Mouse (Mus musculus) heart, embryonic 15.5 days (tissue): Measurements from ENCODE around the gene Adipor1. TPM values are rescaled to one million over a fixed set of nuclear protein-coding genes. Genes with fewer than 3 reads are reported as not detected.
"Not testable (repeated sequence)": the region's sequence is repeated elsewhere in the genome, so short reads cannot be mapped to it uniquely, and the experiment has no call there.

Source experiments
- ATAC-seq: fragments of 200-750 bp; cut with Nextera tagmentation; replicated peaks from 2 replicates; pipeline ENCODE4 v1.8.0; 2017; ENCODE audit warnings: low read depth, moderate TSS enrichment; ENCODE audit not compliant: insufficient number of reproducible peaks, insufficient read depth, low FRiP score
- H3K27ac ChIP-seq: fragments of 300-500 bp; sonication (generic); 2 replicates; pipeline ENCODE4 v1.5.1; 2015; ENCODE audit warnings: mild to moderate bottlenecking, inconsistent platforms
- H3K27me3 ChIP-seq: fragments of 300-500 bp; sonication (generic); 2 replicates; pipeline ENCODE4 v1.6.1; 2015; ENCODE audit warnings: inconsistent platforms
- H3K36me3 ChIP-seq: fragments of 300-500 bp; sonication (generic); 2 replicates; pipeline ENCODE4 v1.6.1; 2015; ENCODE audit warnings: mild to moderate bottlenecking, inconsistent platforms
- H3K4me1 ChIP-seq: fragments of 300-500 bp; sonication (generic); replicated peaks from 2 replicates; pipeline ENCODE4 v1.6.1; 2015; ENCODE audit warnings: inconsistent platforms
- H3K4me2 ChIP-seq: fragments of 300-500 bp; sonication (generic); 2 replicates; pipeline ENCODE4 v1.6.1; 2015; ENCODE audit warnings: inconsistent platforms, mild to moderate bottlenecking, moderate library complexity
- H3K4me3 ChIP-seq: fragments of 300-500 bp; sonication (generic); 2 replicates; pipeline ENCODE4 v1.5.1; 2015; ENCODE audit warnings: mild to moderate bottlenecking, inconsistent platforms
- H3K9ac ChIP-seq: fragments of 300-500 bp; sonication (generic); 2 replicates; pipeline ENCODE4 v1.6.1; 2015; ENCODE audit warnings: mild to moderate bottlenecking, inconsistent platforms
- H3K9me3 ChIP-seq: fragments of 300-500 bp; sonication (generic); replicated peaks from 2 replicates; pipeline ENCODE4 v1.6.1; 2016; ENCODE audit warnings: inconsistent platforms
- WGBS: fragments of 180-500 bp; shearing (Covaris S2); methylation state at CpG from one replicate; pipeline ENCODE4 v1.1.7; 2015; ENCODE audit warnings: mixed read lengths; 5-methylcytosine and 5-hydroxymethylcytosine counted together
- polyA plus RNA-seq: library from polyadenylated mRNA; unstranded; fragments of >200 nt; fragmentation: Nextera tagmentation; extraction: Ambion mirVana; gene quantifications from 2 replicates; pipeline ENCODE4 v1.2.1, GENCODE M21; 2015

Adipor1 gene
- polyA plus RNA-seq, 1 experiment from 2014 or later = 139 TPM

DNA sequence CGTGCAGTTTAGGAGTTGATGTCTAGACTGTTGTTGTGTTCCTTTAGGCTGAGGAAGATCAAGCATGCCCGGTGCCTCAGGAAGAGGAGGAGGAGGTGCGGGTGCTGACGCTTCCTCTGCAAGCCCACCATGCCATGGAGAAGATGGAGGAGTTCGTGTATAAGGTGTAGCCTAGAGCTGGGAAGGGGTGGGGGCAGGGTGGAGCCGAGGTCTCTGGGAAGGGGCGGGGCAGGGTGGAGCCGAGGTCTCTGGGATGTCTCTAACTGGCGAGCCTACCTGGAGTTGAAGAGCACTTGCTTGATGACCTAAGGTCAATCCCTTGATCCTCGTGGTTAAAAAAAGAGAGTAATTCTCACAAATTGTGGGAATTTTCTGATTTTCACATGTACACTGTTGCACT lies 8.7 kb downstream of the Adipor1 start:
- Histone ChIP-seq H3K4me3 (no peak overlapping the region), H3K27ac (no peak overlapping the region), H3K9me3 (no peaks in the 10 kb centered on the region), H3K27me3 (no peaks in the 10 kb centered on the region), H3K9ac (no peak overlapping the region), H3K36me3 (peaks cover 61% of the 10 kb centered on the region), H3K4me2 (no peak overlapping the region), H3K4me1 (peaks cover 20% of the 10 kb centered on the region)
- WGBS = 69% methylated on average over 10 of the region's 10 CpGs
- ATAC-seq = no peak

DNA sequence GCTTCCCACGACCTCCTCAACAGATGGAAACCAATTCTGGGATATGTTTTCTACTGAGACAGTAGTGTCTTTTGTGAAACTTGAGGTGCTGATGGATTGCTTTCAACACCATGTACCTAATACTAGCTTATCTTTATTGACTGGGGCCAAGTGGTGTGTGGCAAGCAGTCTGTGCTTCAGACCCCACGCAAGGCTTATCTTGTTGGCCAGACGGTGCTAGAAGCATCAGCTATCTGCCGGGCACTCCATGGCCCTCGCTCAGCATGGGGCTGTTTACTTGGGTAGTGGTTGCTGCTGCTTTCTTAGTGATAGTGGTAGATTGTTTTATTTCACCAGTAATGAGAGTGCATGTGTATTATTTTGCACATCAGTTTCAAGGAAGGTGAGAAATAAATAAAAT lies 11.1 kb downstream of the Adipor1 start:
- peaks cover 5% of the 10 kb centered on the region; the same call in 1 of the 2 replicates for H3K4me1 ChIP-seq
- H3K4me3 ChIP-seq = no peak overlapping the region
- no peaks in the 10 kb centered on the region for H3K9me3 ChIP-seq
- H3K27ac ChIP-seq = no peak overlapping the region
- 26% methylated on average over 5 of the region's 5 CpGs for WGBS
- no peak overlapping the region for H3K9ac ChIP-seq
- peaks cover 81% of the 10 kb centered on the region for H3K36me3 ChIP-seq
- ATAC-seq = no peak
- no peak overlapping the region for H3K4me2 ChIP-seq
- no peaks in the 10 kb centered on the region for H3K27me3 ChIP-seq

DNA sequence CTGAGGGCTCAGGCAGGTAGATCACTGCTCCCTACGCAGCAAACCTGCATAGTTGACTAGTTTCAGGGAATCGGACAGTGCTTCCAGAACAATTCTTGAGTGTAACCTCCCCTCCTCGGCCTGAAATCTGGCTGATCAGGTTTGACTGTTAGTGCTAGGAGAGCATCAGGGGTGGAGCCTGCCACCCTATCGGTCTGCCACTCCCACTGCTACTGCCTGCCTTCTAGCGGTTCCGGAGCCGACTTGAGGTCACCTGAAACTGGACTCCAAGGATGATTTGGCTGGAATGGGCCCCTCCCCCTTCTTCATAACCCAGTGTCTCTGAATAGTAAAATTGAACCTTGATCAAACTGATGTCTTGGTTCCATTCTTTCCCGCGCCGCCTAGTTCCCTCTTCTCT lies 17.8 kb downstream of the Adipor1 start:
- Histone ChIP-seq H3K9ac (no peak overlapping the region), H3K9me3 (no peaks in the 10 kb centered on the region), H3K4me3 (no peak overlapping the region), H3K27ac (no peak overlapping the region), H3K27me3 (no peaks in the 10 kb centered on the region), H3K4me2 (no peak overlapping the region), H3K4me1 (no peaks in the 10 kb centered on the region), H3K36me3 (peaks cover 48% of the 10 kb centered on the region)
- ATAC-seq = no peak
- WGBS = 76% methylated on average over 10 of the region's 10 CpGs

DNA sequence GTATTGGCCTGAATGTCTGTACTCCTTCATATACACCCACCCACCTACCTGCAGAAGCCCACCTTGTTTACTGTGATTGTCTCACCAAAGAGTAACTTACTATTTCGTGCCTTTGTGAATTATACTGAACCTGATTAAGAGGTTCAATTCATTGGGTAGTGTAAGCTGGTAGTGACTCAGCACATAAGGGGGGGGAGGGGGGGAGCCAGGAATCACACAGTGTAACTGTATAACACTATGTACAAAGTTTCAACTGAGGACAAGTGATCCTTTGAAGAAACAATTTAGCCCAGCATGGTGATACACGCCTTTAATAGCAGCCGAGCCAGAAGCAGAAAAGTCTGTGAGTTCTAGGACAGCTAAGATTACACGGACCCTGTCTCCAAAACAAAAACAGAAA lies 18.3 kb downstream of the Adipor1 start:
- no peak overlapping the region for H3K9ac ChIP-seq
- WGBS = 90% methylated on average over 4 of the region's 4 CpGs
- no peaks in the 10 kb centered on the region for H3K9me3 ChIP-seq
- no peaks in the 10 kb centered on the region for H3K4me1 ChIP-seq
- no peaks in the 10 kb centered on the region for H3K27me3 ChIP-seq
- H3K4me3 ChIP-seq = no peak overlapping the region
- H3K4me2 ChIP-seq = no peak overlapping the region
- no peak for ATAC-seq
- no peak overlapping the region for H3K27ac ChIP-seq
- peaks cover 43% of the 10 kb centered on the region for H3K36me3 ChIP-seq

DNA sequence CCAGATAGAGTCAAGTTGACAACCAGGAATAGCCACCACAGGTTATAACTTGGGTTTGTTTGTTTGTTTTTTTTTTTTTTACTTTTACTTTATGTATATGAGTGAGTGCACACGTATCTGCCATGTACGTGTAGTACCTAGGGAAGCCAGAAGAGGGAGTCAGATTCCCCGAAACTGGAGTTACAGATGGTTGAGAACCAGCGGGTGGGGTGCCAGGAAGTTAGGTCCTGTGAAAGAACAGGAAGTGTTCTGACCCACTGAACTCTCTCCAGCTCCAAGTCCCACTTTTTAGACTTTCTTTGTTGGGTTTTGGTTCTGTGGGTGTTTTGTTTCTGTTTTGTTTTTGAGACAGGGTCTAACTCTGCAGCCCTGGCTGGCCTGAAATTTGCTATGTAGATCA lies 20.2 kb downstream of the Adipor1 start:
- Histone ChIP-seq H3K36me3 (peaks cover 26% of the 10 kb centered on the region), H3K27me3 (no peaks in the 10 kb centered on the region), H3K9me3 (no peaks in the 10 kb centered on the region), H3K27ac (no peak overlapping the region), H3K4me3 (no peak overlapping the region), H3K4me1 (no peaks in the 10 kb centered on the region), H3K9ac (no peak overlapping the region), H3K4me2 (no peak overlapping the region)
- WGBS = 35% methylated on average over 4 of the region's 4 CpGs
- no peak for ATAC-seq

DNA sequence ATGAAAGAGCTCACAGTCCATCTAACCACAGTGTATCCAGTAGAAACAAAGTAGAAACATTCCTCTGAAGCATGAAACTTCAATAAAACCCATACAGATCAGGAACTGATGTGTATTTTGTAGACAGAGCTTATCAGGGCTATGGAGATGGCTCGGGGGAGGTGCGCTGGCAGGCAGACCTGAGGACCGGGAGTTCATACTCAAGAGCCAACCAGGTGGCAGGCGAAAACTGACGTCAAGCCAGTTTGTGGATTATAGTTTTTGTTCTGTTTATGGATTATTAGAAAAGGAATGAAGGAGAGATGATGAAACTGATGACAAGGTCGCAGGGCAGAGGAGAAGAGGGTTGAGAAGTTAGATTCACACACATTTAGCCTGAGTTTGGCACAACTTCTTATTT lies 25.3 kb downstream of the Adipor1 start:
- H3K4me2 ChIP-seq = no peak overlapping the region
- no peak for ATAC-seq
- WGBS = 85% methylated on average over 6 of the region's 6 CpGs
- H3K9me3 ChIP-seq = no peaks in the 10 kb centered on the region
- no peaks in the 10 kb centered on the region for H3K36me3 ChIP-seq
- H3K4me1 ChIP-seq = no peaks in the 10 kb centered on the region
- no peak overlapping the region for H3K27ac ChIP-seq
- no peaks in the 10 kb centered on the region for H3K27me3 ChIP-seq
- H3K4me3 ChIP-seq = no peak overlapping the region
- H3K9ac ChIP-seq = no peak overlapping the region

DNA sequence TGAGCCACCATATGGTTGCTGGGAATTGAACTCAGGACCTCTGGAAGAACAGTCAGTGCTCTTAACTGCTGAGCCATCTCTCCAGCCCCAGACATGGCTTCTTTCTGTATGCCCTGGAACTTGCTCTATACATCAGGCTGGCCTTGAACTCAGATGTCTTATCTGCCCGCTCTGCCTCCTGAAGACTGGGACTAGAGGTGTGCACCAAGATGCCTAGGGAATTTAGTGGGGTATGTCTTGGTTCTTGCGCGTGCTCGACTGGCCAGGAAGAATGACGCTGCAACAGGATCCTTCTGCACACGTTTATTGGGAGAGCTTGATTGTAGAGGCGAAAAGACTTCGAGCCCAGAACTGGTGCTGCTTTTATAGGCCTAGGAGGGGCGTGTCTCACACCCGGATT lies 26.6 kb downstream of the Adipor1 start:
- 91% methylated on average over 7 of the region's 10 CpGs for WGBS
- not testable (repeated sequence) for H3K9me3 ChIP-seq, H3K4me1 ChIP-seq, H3K36me3 ChIP-seq, ATAC-seq, H3K4me2 ChIP-seq, H3K27me3 ChIP-seq, H3K4me3 ChIP-seq, H3K27ac ChIP-seq, H3K9ac ChIP-seq

GRCm38 (mm10) chr1:134442394-134442793 lies 27.2 kb downstream of the Adipor1 start:
- Histone ChIP-seq H3K4me1 (no peaks in the 10 kb centered on the region), H3K9me3 (no peaks in the 10 kb centered on the region), H3K4me2 (no peak overlapping the region), H3K27me3 (no peaks in the 10 kb centered on the region), H3K27ac (no peak overlapping the region), H3K4me3 (no peak overlapping the region), H3K36me3 (no peaks in the 10 kb centered on the region), H3K9ac (no peak overlapping the region)
- ATAC-seq = no peak
- 89% methylated on average over 3 of the region's 3 CpGs for WGBS

DNA sequence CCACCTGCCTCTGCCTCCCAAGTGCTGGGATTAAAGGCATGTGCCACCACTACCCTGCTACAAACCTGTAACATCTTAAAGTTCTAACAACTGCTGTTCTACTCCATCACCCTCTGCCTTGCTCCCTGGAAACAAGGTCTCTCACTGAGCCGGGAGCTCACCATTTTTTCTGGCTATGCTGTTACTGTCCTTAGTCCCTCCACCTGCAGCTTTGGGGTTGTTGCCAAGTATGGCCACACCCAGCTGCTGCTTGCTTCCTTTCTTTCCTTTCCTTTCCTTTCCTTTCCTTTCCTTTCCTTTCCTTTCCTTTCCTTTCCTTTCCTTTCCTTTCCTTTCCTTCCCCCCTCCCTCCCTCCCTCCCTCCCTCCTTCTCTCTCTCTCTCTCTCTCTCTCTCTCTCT lies 28.1 kb downstream of the Adipor1 start:
- ATAC-seq, H3K36me3 ChIP-seq, H3K27ac ChIP-seq, H3K4me3 ChIP-seq, H3K4me2 ChIP-seq, H3K27me3 ChIP-seq, H3K9me3 ChIP-seq, H3K9ac ChIP-seq, H3K4me1 ChIP-seq: not testable (repeated sequence)
- WGBS = 85% methylated on average over 1 of the region's 1 CpGs

DNA sequence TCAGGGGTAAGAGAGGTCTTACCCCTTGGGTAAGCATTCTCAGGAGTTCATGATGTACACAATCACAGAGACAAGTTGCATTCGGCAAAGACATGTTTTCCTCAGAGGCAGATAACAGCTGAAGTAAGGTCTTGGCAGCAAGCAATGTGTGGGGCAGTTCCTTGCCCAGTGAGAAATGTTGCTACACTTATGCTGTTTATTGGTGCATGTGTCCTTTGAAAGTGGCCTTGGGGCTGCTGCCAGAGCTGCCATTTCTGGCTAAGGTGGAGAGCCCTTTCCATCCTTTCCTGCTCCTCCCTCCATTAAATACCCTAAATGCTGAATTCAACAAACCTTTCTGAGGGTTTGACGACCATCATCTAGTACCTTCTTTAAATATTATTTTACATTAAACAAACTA lies 30.2 kb downstream of the Adipor1 start:
- no peaks in the 10 kb centered on the region for H3K36me3 ChIP-seq
- no peaks in the 10 kb centered on the region for H3K9me3 ChIP-seq
- WGBS = 88% methylated on average over 2 of the region's 2 CpGs
- no peak overlapping the region for H3K9ac ChIP-seq
- no peaks in the 10 kb centered on the region for H3K4me1 ChIP-seq
- H3K27ac ChIP-seq = no peak overlapping the region
- no peak overlapping the region for H3K4me3 ChIP-seq
- no peaks in the 10 kb centered on the region for H3K27me3 ChIP-seq
- no peak overlapping the region for H3K4me2 ChIP-seq
- ATAC-seq = no peak

- not testable (repeated sequence) for H3K27ac ChIP-seq
Measured at GRCm38 (mm10) chr1:134448537-134448936, 33.4 kb downstream of the Adipor1 start.

GRCm38 (mm10) chr1:134450201-134450600 lies 35.0 kb downstream of the Adipor1 start:
- no peak for ATAC-seq

More at GRCm38 (mm10) chr1:134448537-134448936, 33.4 kb downstream of the Adipor1 start:
- H3K4me2 ChIP-seq, H3K9ac ChIP-seq, H3K27me3 ChIP-seq, H3K36me3 ChIP-seq, H3K4me1 ChIP-seq, H3K9me3 ChIP-seq, H3K4me3 ChIP-seq, ATAC-seq: not testable (repeated sequence)
- 63% methylated on average over 3 of the region's 3 CpGs for WGBS

More at GRCm38 (mm10) chr1:134450201-134450600, 35.0 kb downstream of the Adipor1 start:
- Histone ChIP-seq H3K4me1 (peaks cover 2% of the 10 kb centered on the region; the same call in 1 of the 2 replicates), H3K36me3 (no peaks in the 10 kb centered on the region), H3K4me2 (no peak overlapping the region), H3K9me3 (no peaks in the 10 kb centered on the region), H3K4me3 (no peak overlapping the region), H3K9ac (no peak overlapping the region), H3K27me3 (no peaks in the 10 kb centered on the region), H3K27ac (no peak overlapping the region)
- WGBS = 84% methylated on average over 4 of the region's 4 CpGs
